Mouse (Mus musculus): ENCODE results near the gene 1700092M07Rik.
A peak's percentile ranks its signal among the peaks of the same experiment; 100 is the strongest.

1700092M07Rik gene

GRCm38 (mm10) chr19:8742176-8742575, 1.7 kb downstream of the 1700092M07Rik start:
- no peak for DNase-seq (ENCODE audit: low read depth)

- no peak for DNase-seq (ENCODE audit: low read depth)
Measured at GRCm38 (mm10) chr19:8745382-8745781, 4.9 kb downstream of the 1700092M07Rik start.

DNA sequence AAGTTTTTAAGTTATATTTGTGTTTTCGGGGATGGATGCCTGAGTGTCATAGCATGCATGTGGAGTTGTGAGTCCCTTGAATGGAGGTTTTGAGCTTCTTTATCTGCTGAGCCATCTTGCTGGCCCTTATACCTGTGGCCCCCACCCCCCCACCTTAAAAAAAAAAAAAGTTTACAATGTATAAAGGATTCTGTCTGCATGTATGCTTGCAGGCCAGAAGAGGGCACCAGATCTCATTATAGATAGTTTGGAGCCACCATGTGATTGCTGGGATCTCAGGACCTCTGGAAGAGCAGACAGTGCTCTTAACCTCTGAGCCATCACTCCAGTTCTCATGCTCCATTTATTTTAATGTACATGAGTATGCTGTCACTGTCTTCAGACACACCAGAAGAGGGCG, 6.8 kb downstream of the 1700092M07Rik start:
- DNase-seq (ENCODE audit: low read depth), result peak; percentile 56

- no peak for DNase-seq (ENCODE audit: low read depth)
Measured at GRCm38 (mm10) chr19:8755652-8756051, 15.1 kb downstream of the 1700092M07Rik start.

- peak; percentile 97 for DNase-seq (ENCODE audit: low read depth)
Measured at GRCm38 (mm10) chr19:8756635-8757387, 16.3 kb downstream of the 1700092M07Rik start, which contains the start of gene Nxf1. Gene Nxf1, plus strand, starts transcription at chr19:8757073.

GRCm38 (mm10) chr19:8757471-8757998, 17.0 kb downstream of the 1700092M07Rik start:
- DNase-seq (ENCODE audit: low read depth), result peak; percentile 66

GRCm38 (mm10) chr19:8758899-8759298, 18.4 kb downstream of the 1700092M07Rik start:
- no peak for DNase-seq (ENCODE audit: low read depth)

DNA sequence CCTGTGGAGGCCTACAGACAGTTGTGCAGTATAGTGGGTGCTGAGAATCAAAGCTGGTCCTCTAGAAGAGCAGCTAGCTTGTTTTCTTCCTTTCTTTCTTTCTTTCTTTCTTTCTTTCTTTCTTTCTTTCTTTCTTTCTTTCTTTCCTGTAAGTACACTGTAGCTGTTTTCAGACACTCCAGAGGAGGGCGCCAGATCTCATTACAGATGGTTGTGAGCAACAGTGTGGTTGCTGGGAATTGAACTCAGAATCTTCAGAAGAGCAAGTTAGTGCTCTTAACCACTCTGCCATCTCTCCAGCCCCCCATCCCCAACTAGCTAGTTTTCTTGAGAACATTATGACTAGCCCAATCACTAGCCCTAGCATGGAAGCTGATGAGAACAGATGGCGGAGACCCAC, 20.2 kb downstream of the 1700092M07Rik start:
- DNase-seq (ENCODE audit: low read depth), result peak; percentile 52

- no peak for DNase-seq (ENCODE audit: low read depth)
Measured at GRCm38 (mm10) chr19:8763276-8763675, 22.8 kb downstream of the 1700092M07Rik start.

DNA sequence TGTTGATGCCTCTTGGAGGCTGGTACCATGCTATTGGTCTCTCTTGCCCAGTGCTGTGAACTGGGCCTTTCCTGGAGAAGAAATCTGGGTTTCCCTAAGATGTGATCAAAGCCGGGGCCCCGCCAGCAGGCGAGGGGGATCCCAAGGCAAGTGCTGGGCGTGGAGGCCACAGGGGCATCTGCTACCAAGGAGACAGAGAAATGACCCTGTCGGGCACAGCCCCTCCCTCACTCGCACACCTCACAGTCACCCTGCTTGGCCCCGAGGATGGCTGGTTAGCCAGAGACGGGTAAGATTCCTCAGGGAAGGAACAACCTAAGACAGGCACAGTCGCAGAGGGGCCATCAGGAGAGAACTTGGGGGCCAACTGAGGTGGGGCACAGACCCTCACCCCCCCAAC, 25.0 kb downstream of the 1700092M07Rik start:
- DNase-seq (ENCODE audit: low read depth), result no peak

GRCm38 (mm10) chr19:8770567-8771270, 30.2 kb downstream of the 1700092M07Rik start, which contains the start of gene Tmem223:
Gene Tmem223, plus strand, starts transcription at chr19:8770996.
- peak; percentile 91 for DNase-seq (ENCODE audit: low read depth)

DNA sequence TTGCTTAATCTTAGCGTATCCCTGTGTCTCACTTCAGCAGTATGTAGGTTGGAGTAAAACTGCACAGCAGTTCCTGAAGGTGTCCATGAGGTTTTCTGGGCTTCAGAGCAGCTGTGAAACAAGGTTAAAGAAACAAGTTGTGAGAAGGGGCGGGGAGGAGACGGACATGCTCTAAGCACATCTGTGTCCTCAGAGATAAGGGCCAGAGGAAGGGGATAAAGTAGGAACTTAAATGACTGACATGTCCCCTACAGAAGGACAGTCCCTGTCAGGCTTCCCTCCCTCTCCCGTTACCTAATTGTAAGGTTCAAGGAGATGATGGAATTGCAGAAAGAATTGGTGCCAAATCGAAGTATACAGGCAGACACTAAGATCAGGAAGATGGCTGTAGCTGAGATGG, 32.5 kb downstream of the 1700092M07Rik start:
- DNase-seq (ENCODE audit: low read depth), result no peak

GRCm38 (mm10) chr19:8773409-8773808, 32.9 kb downstream of the 1700092M07Rik start:
- no peak for DNase-seq (ENCODE audit: low read depth)

DNA sequence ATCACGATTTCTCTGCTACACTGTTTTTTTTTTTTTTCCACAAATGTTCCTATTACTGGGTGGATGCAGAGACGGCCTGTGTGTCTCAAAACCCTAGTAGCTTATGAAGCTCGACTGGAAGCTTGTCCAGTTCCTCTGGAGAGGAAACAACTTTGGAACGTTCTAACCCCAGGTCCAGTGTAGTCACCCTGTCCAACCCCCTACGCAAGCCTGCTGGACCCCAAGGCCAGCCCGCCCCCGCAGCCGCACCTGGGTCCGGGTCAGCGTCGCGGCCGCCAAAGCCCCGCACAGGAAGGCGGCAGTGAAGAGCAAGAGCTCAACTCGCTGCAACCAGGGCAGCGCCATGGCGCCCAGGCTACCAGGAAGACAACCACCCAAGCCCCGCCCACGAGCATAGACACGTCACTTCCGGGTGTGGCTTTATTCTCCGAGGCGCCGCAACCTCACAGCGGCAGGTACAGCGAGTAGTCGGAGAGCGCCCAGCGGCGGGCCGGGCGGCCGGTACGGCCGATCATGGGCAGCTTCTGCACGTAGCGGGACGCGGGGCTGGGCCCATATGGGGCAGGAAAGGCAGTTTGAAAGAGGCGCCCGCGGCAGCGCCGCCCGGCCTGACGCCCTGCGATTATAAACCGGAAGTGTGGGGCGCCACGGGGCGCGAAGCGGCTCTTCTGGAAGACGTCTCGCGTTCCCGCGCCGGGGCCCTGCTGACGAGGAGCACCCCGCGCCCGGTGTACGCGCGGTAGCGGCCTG, 33.7 kb downstream of the 1700092M07Rik start, which contains the start of gene Tmem179b:
Tmem179b (minus strand) TSS at position 382 of the 750 bp plus-strand sequence.
- DNase-seq (ENCODE audit: low read depth), result peak; percentile 99

GRCm38 (mm10) chr19:8774951-8775421, 34.5 kb downstream of the 1700092M07Rik start:
- no peak for DNase-seq (ENCODE audit: low read depth)

DNA sequence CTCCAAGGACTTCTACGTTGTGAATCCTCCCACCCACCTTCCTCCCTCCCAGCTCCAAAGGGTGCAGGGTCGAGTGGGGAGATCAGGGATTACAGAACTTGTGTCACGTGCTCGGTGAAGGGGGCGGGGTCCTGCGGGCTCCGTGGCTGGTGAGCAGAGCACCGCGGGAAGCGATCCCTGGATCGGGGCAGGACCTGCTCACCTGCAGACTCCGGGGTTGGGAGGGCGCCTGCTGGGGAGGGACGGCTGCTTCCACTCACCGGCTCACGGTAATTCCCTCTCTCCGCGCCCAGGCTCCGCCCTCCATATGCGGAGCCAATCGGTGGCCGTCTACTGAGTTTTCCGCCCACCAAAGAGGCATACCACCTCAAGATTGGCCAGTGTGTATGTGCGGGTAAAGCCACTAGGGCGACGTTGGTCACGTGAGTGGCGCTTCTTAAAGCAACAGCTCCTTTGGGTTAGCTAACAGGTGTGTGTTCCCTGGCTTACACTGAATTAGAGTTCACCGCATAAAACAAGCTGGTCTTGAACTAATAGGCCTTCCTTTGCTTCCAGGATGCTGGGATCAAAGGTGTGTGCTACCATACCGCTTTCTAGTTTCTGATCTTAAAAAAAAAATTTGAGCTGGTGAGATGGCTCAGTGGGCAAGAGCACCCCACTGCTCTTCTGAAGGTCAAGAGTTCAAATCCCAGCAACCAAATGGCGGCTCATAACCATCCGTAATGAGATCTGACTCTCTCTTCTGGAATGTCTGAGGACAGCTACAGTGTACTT, 45.7 kb downstream of the 1700092M07Rik start, which contains the start of gene Taf6l:
Taf6l (minus strand) TSS at position 410 of the 774 bp plus-strand sequence.
- peak; percentile 97 for DNase-seq (ENCODE audit: low read depth)

DNA sequence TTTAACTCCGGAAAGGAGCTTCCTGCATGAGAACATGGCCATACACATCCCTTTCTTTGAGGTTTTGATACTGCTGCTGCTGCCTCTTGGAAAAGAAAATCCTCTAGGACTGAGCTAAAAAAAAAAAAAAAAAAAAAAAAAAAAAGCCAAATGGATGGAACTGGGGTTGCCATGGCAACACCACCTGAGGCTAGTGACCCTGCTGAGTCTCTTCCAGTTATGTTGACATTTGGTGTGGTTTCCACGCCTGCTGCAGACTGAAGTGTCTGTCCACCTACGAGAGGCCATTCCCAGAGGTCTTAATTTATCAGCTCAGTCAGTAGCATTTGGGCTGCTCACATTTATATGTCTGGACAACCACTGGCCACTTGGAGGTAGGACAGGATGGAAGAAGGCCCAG, 48.0 kb downstream of the 1700092M07Rik start:
- no peak for DNase-seq (ENCODE audit: low read depth)

DNA sequence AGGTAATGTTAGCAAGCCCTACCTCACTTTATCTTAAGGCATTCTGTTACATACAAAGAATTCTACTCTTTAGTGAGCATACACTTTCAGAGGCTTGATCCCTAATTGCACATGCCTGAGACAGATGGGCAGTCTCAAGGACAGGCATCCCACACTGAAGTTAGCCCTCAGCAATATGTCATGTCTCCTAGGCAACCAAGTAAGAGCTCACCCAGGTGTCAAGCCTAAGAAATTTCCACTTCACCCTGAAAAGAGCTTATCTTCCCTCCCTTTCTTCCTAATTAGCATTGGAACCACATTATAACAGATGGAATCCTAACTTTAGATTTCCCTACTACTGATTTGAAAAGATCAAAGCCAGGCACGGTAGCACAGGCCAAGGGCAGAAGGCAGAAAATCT, 48.7 kb downstream of the 1700092M07Rik start:
- DNase-seq (ENCODE audit: low read depth), result no peak

DNA sequence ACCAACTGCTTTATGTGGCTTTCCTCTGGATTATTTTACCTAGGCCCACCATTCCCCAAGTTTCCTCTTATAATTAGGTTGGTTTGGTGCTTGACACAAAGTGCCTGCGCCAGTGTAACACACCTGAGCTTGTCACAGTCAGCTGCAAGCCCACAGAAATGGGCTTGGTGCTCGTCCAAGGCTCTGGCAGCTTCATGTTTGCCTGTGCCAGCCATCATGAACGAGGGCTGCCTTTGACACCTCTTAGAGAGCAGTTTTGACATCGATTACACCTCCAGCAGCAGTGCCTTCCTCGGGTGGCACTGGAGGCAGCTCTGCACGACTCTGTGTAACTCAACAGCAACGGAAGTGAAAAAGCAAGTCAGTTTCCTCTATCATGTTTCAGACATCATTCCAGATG, 49.7 kb downstream of the 1700092M07Rik start:
- no peak for DNase-seq (ENCODE audit: low read depth)
